Mouse (Mus musculus): ENCODE measurements around the gene Tmem177.

The Tmem177 gene

DNA sequence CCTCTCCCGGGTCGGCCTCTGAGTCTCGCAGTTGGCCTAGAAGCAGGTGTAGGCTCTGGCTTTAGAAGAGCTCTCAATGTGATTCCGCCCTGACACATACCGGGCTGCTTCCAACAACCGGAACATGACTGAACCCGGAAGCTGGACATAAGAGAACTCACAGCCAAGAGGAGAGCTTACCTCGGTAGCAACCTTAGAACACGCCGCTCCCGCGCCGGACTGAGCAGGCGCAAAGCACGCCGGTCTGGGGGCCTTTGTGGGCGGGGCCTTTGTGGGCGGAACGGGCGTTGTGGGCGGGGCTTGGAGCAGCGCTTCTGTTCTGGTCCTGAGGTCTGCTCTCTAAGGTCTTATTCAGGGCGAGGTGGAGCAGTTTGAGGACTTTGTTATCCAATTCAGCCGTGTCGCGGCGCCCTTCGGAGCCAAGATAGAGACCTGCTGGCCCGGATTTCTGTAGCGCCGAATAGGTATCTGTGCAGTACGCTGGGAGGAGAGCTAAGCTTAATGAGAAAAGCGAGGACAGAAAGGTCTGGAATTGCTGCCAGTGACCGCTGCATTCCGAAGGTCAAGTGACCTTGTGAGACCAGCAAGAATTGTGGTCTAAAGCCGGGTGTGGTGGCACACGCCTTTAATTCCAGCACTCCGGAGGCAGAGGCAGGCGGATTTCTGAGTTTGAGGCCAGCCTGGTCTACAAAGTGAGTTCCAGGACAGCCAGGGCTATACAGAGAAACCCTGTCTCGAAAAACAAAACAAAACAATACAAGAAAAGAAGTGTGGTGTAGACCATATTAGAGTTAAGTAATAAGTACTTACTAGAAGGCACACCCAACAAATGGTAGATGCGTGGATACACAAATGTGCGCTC is at the start of gene Tmem177:
Gene Tmem177, minus strand, starts transcription at position 256 of the 862 bp plus-strand sequence.
- Histone ChIP-seq H3K36me3 (ENCODE audit: control insufficient read depth, insufficient read depth, low read length, poor library complexity, severe bottlenecking) (no peaks in the 10 kb centered on the region), H3K27me3 (ENCODE audit: control insufficient read depth, insufficient read depth, low read length, poor library complexity, severe bottlenecking) (no peaks in the 10 kb centered on the region)
- DNase-seq (ENCODE audit: low read depth, low spot score), result peak; percentile 95

DNA sequence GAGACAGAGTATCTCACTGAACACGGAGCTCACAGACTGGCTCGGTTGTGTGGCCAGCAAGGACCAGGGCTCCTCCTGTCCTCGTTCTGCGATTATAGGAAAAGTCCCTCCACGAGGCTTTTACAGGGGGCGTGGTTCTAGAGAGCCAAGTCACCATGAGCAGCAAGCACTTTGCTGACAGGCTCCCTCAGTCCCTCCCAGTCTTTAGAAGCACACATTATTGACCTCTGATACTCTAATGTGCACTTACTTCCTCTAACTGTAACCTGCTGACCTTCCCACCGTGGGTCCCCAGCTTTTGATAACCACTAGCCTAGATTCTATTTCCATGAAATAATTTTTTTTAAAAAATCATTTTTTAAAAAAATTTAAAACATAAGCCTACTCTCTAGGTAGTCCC is 46.9 kb upstream of the Tmem177 start:
- Histone ChIP-seq H3K36me3 (ENCODE audit: control insufficient read depth, insufficient read depth, low read length, poor library complexity, severe bottlenecking) (no peaks in the 10 kb centered on the region), H3K27me3 (ENCODE audit: control insufficient read depth, insufficient read depth, low read length, poor library complexity, severe bottlenecking) (no peaks in the 10 kb centered on the region)
- DNase-seq (ENCODE audit: low read depth, low spot score), result no peak

DNA sequence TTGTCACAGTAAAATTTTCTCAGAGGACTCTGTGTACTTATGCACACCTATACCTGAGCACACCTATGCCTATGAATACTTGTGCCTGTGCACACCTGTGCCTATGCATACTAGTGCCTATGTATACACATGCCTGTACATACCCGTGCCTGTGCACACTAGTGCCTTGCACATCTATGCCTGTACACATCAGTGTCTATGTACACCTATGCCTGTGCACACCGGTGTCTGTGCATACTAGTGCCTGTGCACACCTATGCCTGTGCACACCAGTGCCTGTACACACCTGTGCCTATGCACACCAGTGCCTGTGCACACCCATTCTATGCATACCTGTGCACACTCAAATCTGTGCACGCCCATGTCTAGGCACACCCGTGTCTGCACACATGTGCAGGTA is 46.5 kb upstream of the Tmem177 start:
- DNase-seq (ENCODE audit: low read depth, low spot score), result no peak
- no peaks in the 10 kb centered on the region for H3K27me3 ChIP-seq (ENCODE audit: control insufficient read depth, insufficient read depth, low read length, poor library complexity, severe bottlenecking)
- no peaks in the 10 kb centered on the region for H3K36me3 ChIP-seq (ENCODE audit: control insufficient read depth, insufficient read depth, low read length, poor library complexity, severe bottlenecking)

DNA sequence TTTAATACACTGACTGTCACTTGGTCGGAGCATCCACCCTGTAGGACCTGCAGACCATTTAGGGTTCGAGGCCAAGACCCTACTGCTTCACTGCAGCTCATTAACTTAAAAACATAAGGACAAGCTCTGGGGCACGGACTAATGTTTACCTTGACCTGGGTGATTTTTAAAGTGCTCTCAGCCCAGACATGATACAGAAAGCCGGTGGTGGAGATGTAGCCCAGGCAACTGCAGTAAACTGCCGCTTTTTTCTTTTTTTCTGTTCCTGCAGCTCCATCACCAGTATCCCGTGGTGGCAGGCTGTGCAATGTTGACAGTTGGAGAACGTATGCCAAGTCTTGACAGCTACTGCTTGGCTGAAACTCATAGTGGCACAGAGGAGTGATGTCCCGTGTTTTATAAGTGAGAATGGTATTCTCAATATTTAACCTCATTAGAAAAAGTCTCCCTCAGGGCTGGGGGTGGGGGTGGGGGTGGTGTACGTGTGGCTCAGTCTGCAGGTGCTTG is 44.8 kb upstream of the Tmem177 start:
- no peaks in the 10 kb centered on the region for H3K36me3 ChIP-seq (ENCODE audit: control insufficient read depth, insufficient read depth, low read length, poor library complexity, severe bottlenecking)
- DNase-seq (ENCODE audit: low read depth, low spot score), result no peak
- H3K27me3 ChIP-seq (ENCODE audit: control insufficient read depth, insufficient read depth, low read length, poor library complexity, severe bottlenecking), result no peaks in the 10 kb centered on the region

DNA sequence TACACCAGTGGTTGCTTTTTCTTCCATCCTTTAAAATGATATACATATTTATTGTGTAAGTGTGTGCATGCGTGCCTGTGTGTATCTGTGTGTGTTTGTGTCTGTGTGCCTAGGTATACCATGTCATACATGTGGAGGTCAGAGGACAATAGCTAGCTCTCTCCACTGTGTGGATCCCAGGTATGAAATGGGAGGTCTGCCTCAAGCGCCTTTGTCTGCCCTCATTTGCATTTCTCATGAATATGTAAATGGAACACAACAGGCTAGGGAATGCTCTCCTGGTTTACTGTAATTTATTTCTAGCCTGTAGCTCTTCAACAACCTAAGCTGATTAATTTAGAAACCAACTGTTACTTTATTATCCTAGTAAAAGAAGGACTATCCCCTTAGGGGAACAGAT is 41.7 kb upstream of the Tmem177 start:
- no peak for DNase-seq (ENCODE audit: low read depth, low spot score)
- Histone ChIP-seq H3K27me3 (ENCODE audit: control insufficient read depth, insufficient read depth, low read length, poor library complexity, severe bottlenecking) (no peaks in the 10 kb centered on the region), H3K36me3 (ENCODE audit: control insufficient read depth, insufficient read depth, low read length, poor library complexity, severe bottlenecking) (no peaks in the 10 kb centered on the region)

DNA sequence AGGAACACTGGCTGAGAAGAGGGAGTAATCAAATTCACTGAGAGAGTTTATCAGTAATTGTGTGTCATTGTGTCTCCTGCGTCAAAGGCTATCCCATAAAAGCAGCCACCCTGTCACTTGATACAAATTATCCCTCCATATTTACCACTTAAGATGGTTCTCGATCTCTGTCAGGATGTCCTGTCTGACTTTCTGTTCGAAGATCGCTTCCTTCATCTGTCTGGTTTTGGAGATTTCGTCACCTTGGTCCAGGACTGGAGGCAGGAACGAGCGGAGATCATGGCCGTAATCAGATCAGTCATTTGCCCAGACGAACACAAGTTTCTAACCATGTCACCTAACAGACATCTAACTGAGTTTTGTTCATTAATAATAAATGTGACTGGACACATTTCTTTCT is 40.4 kb upstream of the Tmem177 start:
- Histone ChIP-seq H3K36me3 (ENCODE audit: control insufficient read depth, insufficient read depth, low read length, poor library complexity, severe bottlenecking) (no peaks in the 10 kb centered on the region), H3K27me3 (ENCODE audit: control insufficient read depth, insufficient read depth, low read length, poor library complexity, severe bottlenecking) (no peaks in the 10 kb centered on the region)
- DNase-seq (ENCODE audit: low read depth, low spot score), result no peak

DNA sequence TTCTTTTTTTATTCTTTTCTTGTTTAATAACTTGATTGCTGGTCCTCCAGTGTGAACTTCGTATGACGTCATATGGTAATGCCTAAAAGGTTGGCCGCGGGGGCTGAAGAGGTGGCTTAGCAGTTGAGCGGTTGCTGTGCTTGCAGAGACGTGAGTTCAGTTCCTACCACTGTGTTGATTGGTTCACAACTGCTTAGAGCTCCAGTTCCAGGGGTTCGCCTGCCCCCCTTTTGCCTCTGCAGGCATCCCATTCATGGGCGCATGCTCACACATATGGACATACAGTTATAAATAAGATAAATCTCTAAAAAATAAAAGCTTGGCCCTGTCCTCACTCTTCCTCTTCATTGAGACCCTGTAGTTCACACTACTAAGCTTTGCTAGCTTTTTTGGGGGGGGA is 37.1 kb upstream of the Tmem177 start:
- no peaks in the 10 kb centered on the region for H3K27me3 ChIP-seq (ENCODE audit: control insufficient read depth, insufficient read depth, low read length, poor library complexity, severe bottlenecking)
- DNase-seq (ENCODE audit: low read depth, low spot score), result no peak
- no peaks in the 10 kb centered on the region for H3K36me3 ChIP-seq (ENCODE audit: control insufficient read depth, insufficient read depth, low read length, poor library complexity, severe bottlenecking)

DNA sequence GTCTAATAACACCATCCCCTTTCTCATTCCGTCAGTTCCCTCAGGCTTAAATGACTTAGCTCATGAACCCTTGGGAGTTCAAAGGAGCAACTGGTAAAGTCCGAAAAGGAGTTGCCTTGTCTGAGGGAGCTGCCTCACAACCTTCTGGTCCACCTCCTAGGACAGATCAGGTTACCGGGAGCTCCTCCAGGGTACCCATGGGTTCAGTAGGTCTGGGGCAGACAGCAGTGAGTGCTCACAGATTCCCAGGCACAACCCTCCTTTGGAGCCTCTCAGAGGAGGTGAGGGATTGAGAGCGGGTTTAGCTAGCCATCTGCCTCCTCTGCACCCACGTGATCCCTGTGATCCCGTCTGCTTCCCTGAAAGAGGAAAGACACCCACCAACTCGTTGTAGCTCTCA is 23.9 kb upstream of the Tmem177 start:
- Histone ChIP-seq H3K36me3 (ENCODE audit: control insufficient read depth, insufficient read depth, low read length, poor library complexity, severe bottlenecking) (no peaks in the 10 kb centered on the region), H3K27me3 (ENCODE audit: control insufficient read depth, insufficient read depth, low read length, poor library complexity, severe bottlenecking) (no peaks in the 10 kb centered on the region)
- DNase-seq (ENCODE audit: low read depth, low spot score), result no peak

DNA sequence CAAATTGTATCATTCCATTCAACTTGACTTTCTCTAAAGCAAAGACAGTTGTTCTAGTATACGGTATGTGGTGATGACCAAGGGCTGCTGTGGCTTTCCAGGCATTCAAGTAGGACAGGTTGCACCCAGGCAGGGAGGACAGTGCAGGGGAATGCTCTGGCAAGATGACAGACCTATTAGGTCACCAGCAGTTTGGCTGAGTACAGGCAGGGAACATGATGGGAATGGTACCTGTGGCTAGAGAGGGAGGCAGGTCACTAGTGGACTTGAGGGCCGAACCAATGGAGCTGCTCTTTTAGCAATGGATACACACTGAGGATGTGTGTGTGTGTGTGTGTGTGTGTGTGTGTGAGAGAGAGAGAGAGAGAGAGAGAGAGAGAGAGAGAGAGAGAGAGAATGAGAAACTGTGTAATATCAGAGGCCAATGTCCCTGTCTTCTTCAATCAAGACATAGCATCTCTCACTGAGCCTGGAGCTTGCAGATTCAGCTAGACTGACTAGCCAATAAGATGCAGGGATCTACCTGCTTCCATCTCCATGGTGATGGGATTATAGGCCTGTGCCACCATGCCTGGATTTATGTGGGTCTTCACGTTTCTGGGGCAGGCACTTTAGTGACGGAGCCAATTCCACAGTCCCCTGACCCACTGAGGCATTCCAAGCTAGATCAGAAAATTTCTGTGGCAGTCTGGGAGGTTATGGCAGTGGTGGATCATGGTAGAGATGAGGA is 18.6 kb upstream of the Tmem177 start:
- Histone ChIP-seq H3K36me3 (ENCODE audit: control insufficient read depth, insufficient read depth, low read length, poor library complexity, severe bottlenecking) (no peaks in the 10 kb centered on the region), H3K27me3 (ENCODE audit: control insufficient read depth, insufficient read depth, low read length, poor library complexity, severe bottlenecking) (no peaks in the 10 kb centered on the region)
- no peak for DNase-seq (ENCODE audit: low read depth, low spot score)

DNA sequence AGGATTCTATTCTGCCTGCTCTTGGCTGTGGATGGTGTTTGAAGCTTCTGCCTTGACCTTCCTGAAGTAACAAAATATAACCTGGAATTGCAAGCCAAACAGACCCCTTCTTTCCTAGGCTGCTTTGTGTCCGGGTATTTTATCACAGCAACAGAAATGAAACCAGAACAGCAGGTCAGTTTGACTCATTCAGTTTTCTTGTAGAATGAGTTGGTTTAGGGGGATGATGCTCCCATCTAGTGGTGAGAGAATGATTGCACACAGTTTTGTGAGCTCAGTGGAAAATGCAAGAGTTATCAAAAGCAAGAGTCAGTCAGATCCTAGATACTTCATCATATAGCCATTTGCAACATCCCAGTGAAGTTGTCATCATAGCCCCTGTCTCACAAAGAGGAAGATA is 16.7 kb upstream of the Tmem177 start:
- DNase-seq (ENCODE audit: low read depth, low spot score), result peak; percentile 34
- Histone ChIP-seq H3K36me3 (ENCODE audit: control insufficient read depth, insufficient read depth, low read length, poor library complexity, severe bottlenecking) (no peaks in the 10 kb centered on the region), H3K27me3 (ENCODE audit: control insufficient read depth, insufficient read depth, low read length, poor library complexity, severe bottlenecking) (no peaks in the 10 kb centered on the region)

DNA sequence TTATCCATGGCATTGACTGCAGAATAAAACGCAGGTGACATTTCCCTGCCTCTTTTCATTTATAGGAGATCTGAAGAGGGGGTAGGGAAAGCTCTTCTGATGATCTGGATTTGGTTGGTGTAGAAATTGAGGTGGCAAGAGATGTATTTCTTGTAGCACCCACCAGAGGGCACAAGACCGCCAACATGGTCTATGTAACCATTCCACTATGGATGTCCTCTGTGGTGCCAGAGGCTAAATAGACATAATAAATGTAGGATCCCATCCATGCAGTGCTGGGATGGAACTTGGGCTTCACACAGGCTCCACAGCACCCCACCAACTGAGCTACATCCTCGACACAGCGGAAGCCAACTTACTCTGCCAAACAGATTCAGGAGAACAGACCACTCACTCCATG is 6.3 kb upstream of the Tmem177 start:
- DNase-seq (ENCODE audit: low read depth, low spot score), result peak; percentile 33
- no peaks in the 10 kb centered on the region for H3K27me3 ChIP-seq (ENCODE audit: control insufficient read depth, insufficient read depth, low read length, poor library complexity, severe bottlenecking)
- no peaks in the 10 kb centered on the region for H3K36me3 ChIP-seq (ENCODE audit: control insufficient read depth, insufficient read depth, low read length, poor library complexity, severe bottlenecking)

DNA sequence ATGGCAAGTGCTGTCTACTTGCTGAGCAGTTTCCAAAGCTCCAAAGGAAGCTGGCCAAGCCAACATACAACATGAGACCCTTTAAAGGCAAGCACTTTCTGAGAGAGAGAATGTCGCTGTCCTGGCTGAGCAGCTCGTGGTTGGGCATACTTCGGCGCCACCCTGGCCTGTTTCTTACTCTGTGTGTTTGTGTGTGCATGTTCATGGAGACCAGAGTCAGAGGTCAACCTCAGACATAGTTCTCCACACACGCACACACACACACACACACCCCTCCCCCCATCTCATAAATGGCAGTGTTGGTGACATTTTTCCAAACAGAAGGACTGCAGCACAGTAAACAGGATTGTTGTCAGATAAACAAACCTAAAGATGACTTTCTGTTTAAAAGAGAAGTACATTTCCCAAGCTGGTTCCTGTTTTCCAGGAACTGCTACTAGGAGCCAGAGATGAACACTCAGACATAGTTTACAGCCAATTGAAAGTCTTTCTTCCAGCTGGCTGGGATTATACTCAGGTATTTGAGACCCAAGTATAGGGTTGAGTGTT is 3.9 kb upstream of the Tmem177 start:
- no peak for DNase-seq (ENCODE audit: low read depth, low spot score)
- Histone ChIP-seq H3K27me3 (ENCODE audit: control insufficient read depth, insufficient read depth, low read length, poor library complexity, severe bottlenecking) (no peaks in the 10 kb centered on the region), H3K36me3 (ENCODE audit: control insufficient read depth, insufficient read depth, low read length, poor library complexity, severe bottlenecking) (no peaks in the 10 kb centered on the region)

DNA sequence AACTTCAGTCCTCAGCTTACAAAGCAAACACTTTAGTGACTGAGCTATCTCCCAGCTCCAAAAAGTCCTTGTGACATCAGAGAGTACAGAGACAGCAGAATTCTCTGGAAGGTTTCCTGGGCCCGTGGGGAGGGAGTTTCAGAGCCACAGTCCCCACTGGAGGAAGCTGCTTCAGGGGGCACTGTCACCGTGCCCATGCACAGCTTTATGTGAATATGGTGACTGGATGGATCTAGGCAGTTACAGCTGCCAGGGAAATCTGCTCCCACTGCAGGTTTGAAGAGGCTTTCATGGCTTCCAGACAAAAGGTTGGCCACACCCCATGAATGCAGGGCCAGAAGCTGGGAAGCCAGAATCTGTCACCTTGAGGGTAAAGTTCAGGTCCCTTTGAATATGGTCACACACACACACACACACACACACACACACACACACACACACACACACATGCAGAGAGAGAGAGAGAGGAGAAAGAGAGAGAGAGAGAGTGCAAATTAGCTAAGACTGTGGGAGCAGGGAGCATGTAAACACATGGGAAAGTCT is 5.7 kb downstream of the Tmem177 start:
- Histone ChIP-seq H3K27me3 (ENCODE audit: control insufficient read depth, insufficient read depth, low read length, poor library complexity, severe bottlenecking) (no peaks in the 10 kb centered on the region), H3K36me3 (ENCODE audit: control insufficient read depth, insufficient read depth, low read length, poor library complexity, severe bottlenecking) (no peaks in the 10 kb centered on the region)
- no peak for DNase-seq (ENCODE audit: low read depth, low spot score)

DNA sequence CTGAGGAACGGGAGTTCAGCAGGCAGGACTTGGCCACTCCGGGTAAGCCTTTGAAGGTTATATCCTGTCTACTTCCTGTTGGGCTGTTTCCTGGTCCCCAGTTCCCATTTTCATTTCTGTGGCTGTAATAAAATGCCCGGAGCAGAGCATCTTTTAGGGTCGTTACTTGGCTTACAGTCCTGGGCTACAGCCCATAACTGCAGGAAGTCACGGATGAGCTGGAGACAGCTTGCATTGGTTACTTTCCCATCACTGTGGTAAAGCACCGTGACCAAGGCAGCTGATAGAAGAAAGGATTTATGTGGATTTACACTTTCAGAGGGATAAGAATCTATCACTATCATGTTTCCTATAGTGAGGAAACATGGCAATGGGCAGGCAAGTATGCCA is 9.8 kb downstream of the Tmem177 start:
- H3K36me3 ChIP-seq (ENCODE audit: control insufficient read depth, insufficient read depth, low read length, poor library complexity, severe bottlenecking), result no peaks in the 10 kb centered on the region
- no peak for DNase-seq (ENCODE audit: low read depth, low spot score)
- no peaks in the 10 kb centered on the region for H3K27me3 ChIP-seq (ENCODE audit: control insufficient read depth, insufficient read depth, low read length, poor library complexity, severe bottlenecking)
